Comparison of ENCODE assay signal across 26 mouse cellular contexts in genomic region chr16:8420842-8421241, GRCm38 (mm10). TPM values are rescaled to one million over a fixed set of nuclear protein-coding genes. Genes with fewer than 3 reads are reported as not detected.
A peak's percentile ranks its signal among the peaks of the same experiment; 100 is the strongest.
DNase-seq lines count a peak whose midpoint lies in the region; ATAC-seq lines count a peak whose summit lies in the region.
"Had no signal": no experiment of that assay in that cellular context is flagged by ENCODE, and none has a peak within 500 bp of the region (broad histone marks: within the 10 kb centered on the region; RNA-seq: fewer than 3 reads in every experiment).

No protein-coding gene starts in this region.

- ATAC-seq in forebrain, embryonic 11.5 days (replicated peaks; ENCODE audit: low FRiP score) = no peak
- ATAC-seq in forebrain, embryonic 13.5 days = no peak
- no peak for ATAC-seq in midbrain, embryonic 11.5 days (ENCODE audit: low FRiP score)
- ATAC-seq in midbrain, embryonic 16.5 days = no peak
- ATAC-seq: activated CD4-positive, CD25-positive, alpha-beta regulatory T cell, adult 4 months; CD4-positive, CD25-positive, alpha-beta regulatory T cell, adult 4 months; forebrain, embryonic 14.5 days; forebrain, embryonic 16.5 days; Patski had no signal

- H3K4me3 ChIP-seq in forebrain, embryonic 11.5 days (ENCODE audit: low read depth, low read length) = no peak overlapping the region
- H3K4me3 ChIP-seq in forebrain, embryonic 13.5 days = no peak overlapping the region
- H3K4me3 ChIP-seq in heart, embryonic 10.5 days = no peak overlapping the region
- no peak overlapping the region for H3K4me3 ChIP-seq in midbrain, embryonic 11.5 days (ENCODE audit: low read depth, low read length)
- no peak overlapping the region for H3K4me3 ChIP-seq in midbrain, embryonic 16.5 days (ENCODE audit: low read depth, low read length)
- H3K4me3 ChIP-seq in limb, embryonic 10.5 days = no peak overlapping the region
- H3K4me3 ChIP-seq: embryonic facial prominence, embryonic 13.5 days; embryonic facial prominence, embryonic 15.5 days; erythroblast, embryonic 14.5 days; forebrain, embryonic 10.5 days had no signal

- no peak overlapping the region for H3K27ac ChIP-seq in forebrain, embryonic 11.5 days (ENCODE audit: low read depth, low read length)
- no peak overlapping the region for H3K27ac ChIP-seq in forebrain, embryonic 13.5 days
- no peak overlapping the region for H3K27ac ChIP-seq in heart, embryonic 10.5 days
- H3K27ac ChIP-seq in midbrain, embryonic 11.5 days (ENCODE audit: low read depth, low read length) = no peak overlapping the region
- H3K27ac ChIP-seq in midbrain, embryonic 16.5 days (ENCODE audit: low read length) = no peak overlapping the region
- no peak overlapping the region for H3K27ac ChIP-seq in limb, embryonic 10.5 days
- H3K27ac ChIP-seq: embryonic facial prominence, embryonic 13.5 days; embryonic facial prominence, embryonic 15.5 days; forebrain, embryonic 10.5 days had no signal

- no peaks in the 10 kb centered on the region for H3K9me3 ChIP-seq in forebrain, embryonic 11.5 days (ENCODE audit: control insufficient read depth, low read length)
- no peaks in the 10 kb centered on the region for H3K9me3 ChIP-seq in forebrain, embryonic 13.5 days (replicated peaks)
- no peaks in the 10 kb centered on the region for H3K9me3 ChIP-seq in heart, embryonic 10.5 days
- no peaks in the 10 kb centered on the region for H3K9me3 ChIP-seq in midbrain, embryonic 11.5 days (ENCODE audit: control insufficient read depth, low read length)
- no peaks in the 10 kb centered on the region for H3K9me3 ChIP-seq in midbrain, embryonic 16.5 days (replicated peaks; ENCODE audit: control insufficient read depth, low read length, poor library complexity, severe bottlenecking)
- no peaks in the 10 kb centered on the region for H3K9me3 ChIP-seq in limb, embryonic 10.5 days (replicated peaks)
- H3K9me3 ChIP-seq: embryonic facial prominence, embryonic 13.5 days; embryonic facial prominence, embryonic 15.5 days; forebrain, embryonic 10.5 days; G1E had no signal

- no peaks in the 10 kb centered on the region for H3K36me3 ChIP-seq in forebrain, embryonic 11.5 days (ENCODE audit: control insufficient read depth, insufficient read depth, low read length)
- no peaks in the 10 kb centered on the region for H3K36me3 ChIP-seq in forebrain, embryonic 13.5 days (ENCODE audit: poor library complexity, severe bottlenecking)
- no peaks in the 10 kb centered on the region for H3K36me3 ChIP-seq in heart, embryonic 10.5 days
- no peaks in the 10 kb centered on the region for H3K36me3 ChIP-seq in midbrain, embryonic 11.5 days (ENCODE audit: control insufficient read depth, insufficient read depth, low read length)
- no peaks in the 10 kb centered on the region for H3K36me3 ChIP-seq in midbrain, embryonic 16.5 days (ENCODE audit: control insufficient read depth, insufficient read depth, low read length)
- no peaks in the 10 kb centered on the region for H3K36me3 ChIP-seq in limb, embryonic 10.5 days
- H3K36me3 ChIP-seq: embryonic facial prominence, embryonic 13.5 days; embryonic facial prominence, embryonic 15.5 days; forebrain, embryonic 10.5 days; G1E had no signal

- no peaks in the 10 kb centered on the region for H3K4me1 ChIP-seq in forebrain, embryonic 11.5 days (replicated peaks; ENCODE audit: control insufficient read depth, insufficient read depth, low read length)
- H3K4me1 ChIP-seq in forebrain, embryonic 13.5 days = peaks cover 6% of the 10 kb centered on the region
- H3K4me1 ChIP-seq in heart, embryonic 10.5 days = peaks cover 11% of the 10 kb centered on the region
- peaks cover 4% of the 10 kb centered on the region for H3K4me1 ChIP-seq in midbrain, embryonic 11.5 days (ENCODE audit: control insufficient read depth, insufficient read depth, low read length)
- H3K4me1 ChIP-seq in midbrain, embryonic 16.5 days (ENCODE audit: control insufficient read depth, insufficient read depth, low read length) = peaks cover 7% of the 10 kb centered on the region; the same call in 1 of the 2 replicates
- H3K4me1 ChIP-seq in limb, embryonic 10.5 days = peaks cover 8% of the 10 kb centered on the region

- peak; percentile 35 for DNase-seq in forebrain, embryonic 11.5 days (ENCODE audit: low spot score)
- DNase-seq in heart, embryonic 10.5 days (ENCODE audit: low spot score) = peak; percentile 42
- no peak for DNase-seq in heart, postnatal 36 days
- peak; percentile 56 for DNase-seq in midbrain, embryonic 11.5 days (ENCODE audit: low spot score, missing footprints)
- DNase-seq in limb, embryonic 10.5 days (ENCODE audit: low spot score) = peak; percentile 15
- DNase-seq: adrenal gland, adult 8-10 months; adrenal gland, postnatal 14 days; adrenal gland, postnatal 36 days; B cell, adult 2 months; embryo, embryonic 11 days had no signal

- WGBS in forebrain, embryonic 11.5 days = 89% methylated on average over 4 of the region's 4 CpGs
- WGBS in forebrain, embryonic 13.5 days = 85% methylated on average over 4 of the region's 4 CpGs
- 83% methylated on average over 4 of the region's 4 CpGs for WGBS in heart, embryonic 10.5 days
- 88% methylated on average over 4 of the region's 4 CpGs for WGBS in midbrain, embryonic 11.5 days
- 90% methylated on average over 4 of the region's 4 CpGs for WGBS in midbrain, embryonic 16.5 days
- WGBS in limb, embryonic 10.5 days = 90% methylated on average over 4 of the region's 4 CpGs

- H3K4me2 ChIP-seq in forebrain, embryonic 11.5 days (ENCODE audit: low read depth, low read length, severe bottlenecking) = no peak overlapping the region
- H3K4me2 ChIP-seq in forebrain, embryonic 13.5 days = no peak overlapping the region
- H3K4me2 ChIP-seq in midbrain, embryonic 11.5 days = no peak overlapping the region
- H3K4me2 ChIP-seq in midbrain, embryonic 16.5 days (ENCODE audit: low read length) = no peak overlapping the region
- H3K4me2 ChIP-seq: embryonic facial prominence, embryonic 13.5 days; embryonic facial prominence, embryonic 15.5 days had no signal

- H3K9ac ChIP-seq in forebrain, embryonic 11.5 days (ENCODE audit: low read length) = no peak overlapping the region
- no peak overlapping the region for H3K9ac ChIP-seq in forebrain, embryonic 13.5 days
- H3K9ac ChIP-seq in midbrain, embryonic 11.5 days (ENCODE audit: low read length) = no peak overlapping the region
- H3K9ac ChIP-seq in midbrain, embryonic 16.5 days (ENCODE audit: low read depth, low read length) = no peak overlapping the region
- H3K9ac ChIP-seq: embryonic facial prominence, embryonic 13.5 days; embryonic facial prominence, embryonic 15.5 days had no signal

- intact Hi-C loops in heart, postnatal 36 days (cut with DNase I) = no loop called here

- H3K27me3 ChIP-seq in forebrain, embryonic 11.5 days (ENCODE audit: control insufficient read depth, insufficient read depth, low read length) = peaks cover 25% of the 10 kb centered on the region
- peaks cover 46% of the 10 kb centered on the region for H3K27me3 ChIP-seq in forebrain, embryonic 13.5 days
- H3K27me3 ChIP-seq in heart, embryonic 10.5 days (ENCODE audit: insufficient read depth, poor library complexity, severe bottlenecking) = peaks cover 50% of the 10 kb centered on the region
- peaks cover 32% of the 10 kb centered on the region for H3K27me3 ChIP-seq in midbrain, embryonic 11.5 days (ENCODE audit: control insufficient read depth, insufficient read depth, low read length)
- H3K27me3 ChIP-seq in midbrain, embryonic 16.5 days (ENCODE audit: control insufficient read depth, insufficient read depth, low read depth, low read length) = peaks cover 28% of the 10 kb centered on the region
- peaks cover 43% of the 10 kb centered on the region for H3K27me3 ChIP-seq in limb, embryonic 10.5 days (ENCODE audit: low read depth, poor library complexity, severe bottlenecking)

RNA-seq across cellular contexts. Expression of gene Tmem114, which starts 4.1 kb away (rescaled TPM):
- polyA plus RNA-seq in forebrain, embryonic 11.5 days (2014; fragmentation: Nextera tagmentation; extraction: Ambion mirVana) = not detected in 2 replicates
- polyA plus RNA-seq in forebrain, embryonic 13.5 days (2015; fragmentation: Nextera tagmentation; extraction: Ambion mirVana) = not detected in 2 replicates
- polyA plus RNA-seq in heart, embryonic 10.5 days (2016; fragmentation: Nextera tagmentation; extraction: Ambion mirVana) = not detected in 2 replicates
- not detected for total RNA-seq in heart, postnatal 36 days (2021)
- polyA plus RNA-seq in midbrain, embryonic 11.5 days (2014; fragmentation: Nextera tagmentation; extraction: Ambion mirVana) = not detected in 2 replicates
- 0.48 and 1.1 TPM in 2 replicates for polyA plus RNA-seq in midbrain, embryonic 16.5 days (2015; fragmentation: Nextera tagmentation; extraction: Ambion mirVana)
- polyA plus RNA-seq in limb, embryonic 10.5 days (2016; fragmentation: Nextera tagmentation; extraction: Ambion mirVana) = 0.14 and 0.33 TPM in 2 replicates
- total RNA-seq: adrenal gland, adult 18-20 months; adrenal gland, adult 8-10 months; adrenal gland, postnatal 14 days; adrenal gland, postnatal 36 days; CH12.LX; common myeloid progenitor, adult 5-6 weeks; G1E had no signal
- polyA plus RNA-seq: activated CD4-positive, CD25-positive, alpha-beta regulatory T cell, adult 4 months; CD4-positive, CD25-positive, alpha-beta regulatory T cell, adult 4 months; embryonic facial prominence, embryonic 11.5 days; embryonic facial prominence, embryonic 13.5 days; embryonic facial prominence, embryonic 15.5 days; erythroblast, embryonic 14.5 days; forebrain, embryonic 14.5 days; G1E; Patski had no signal

RNA-seq across cellular contexts. Expression of gene Mettl22, which starts 49.7 kb away (rescaled TPM):
- 16.4 and 22.1 TPM in 2 replicates for polyA plus RNA-seq in forebrain, embryonic 11.5 days (2014; fragmentation: Nextera tagmentation; extraction: Ambion mirVana)
- polyA plus RNA-seq in forebrain, embryonic 13.5 days (2015; fragmentation: Nextera tagmentation; extraction: Ambion mirVana) = 28.9 and 31.6 TPM in 2 replicates
- 38.0 and 54.3 TPM in 2 replicates for polyA plus RNA-seq in heart, embryonic 10.5 days (2016; fragmentation: Nextera tagmentation; extraction: Ambion mirVana)
- total RNA-seq in heart, postnatal 36 days (2021) = 10 to 100 TPM; 30.5 to 33.8 TPM
- polyA plus RNA-seq in midbrain, embryonic 11.5 days (2014; fragmentation: Nextera tagmentation; extraction: Ambion mirVana) = 17.6 and 24.3 TPM in 2 replicates
- 55.0 and 66.2 TPM in 2 replicates for polyA plus RNA-seq in midbrain, embryonic 16.5 days (2015; fragmentation: Nextera tagmentation; extraction: Ambion mirVana)
- polyA plus RNA-seq in limb, embryonic 10.5 days (2016; fragmentation: Nextera tagmentation; extraction: Ambion mirVana) = 18.2 and 22.5 TPM in 2 replicates

Comparison
In these comparisons a context has a peak if more than half of its experiments do, and no peak if none do; other contexts are left out.
1. DNase-seq: peak in forebrain, embryonic 11.5 days (single experiment), heart, embryonic 10.5 days (single experiment), midbrain, embryonic 11.5 days (single experiment) and limb, embryonic 10.5 days (single experiment); none in heart, postnatal 36 days (0 of 2).